Mouse (Mus musculus) olfactory bulb, adult 2 months (tissue): ENCODE data around the gene Nkiras1.

Experiments
- CTCF ChIP-seq: fragments of 200-500 bp; IDR thresholded peaks from 2 replicates; pipeline ENCODE4 v1.5.1; 2012; ENCODE audit warnings: low read depth, mild to moderate bottlenecking, low read length, moderate library complexity; ENCODE audit not compliant: insufficient read depth
- POLR2A ChIP-seq: fragments of 200-500 bp; IDR thresholded peaks from 2 replicates; pipeline ENCODE4 v1.6.1; 2012; ENCODE audit warnings: mild to moderate bottlenecking, low read depth, low read length, moderate library complexity; ENCODE audit not compliant: insufficient read depth

DNA sequence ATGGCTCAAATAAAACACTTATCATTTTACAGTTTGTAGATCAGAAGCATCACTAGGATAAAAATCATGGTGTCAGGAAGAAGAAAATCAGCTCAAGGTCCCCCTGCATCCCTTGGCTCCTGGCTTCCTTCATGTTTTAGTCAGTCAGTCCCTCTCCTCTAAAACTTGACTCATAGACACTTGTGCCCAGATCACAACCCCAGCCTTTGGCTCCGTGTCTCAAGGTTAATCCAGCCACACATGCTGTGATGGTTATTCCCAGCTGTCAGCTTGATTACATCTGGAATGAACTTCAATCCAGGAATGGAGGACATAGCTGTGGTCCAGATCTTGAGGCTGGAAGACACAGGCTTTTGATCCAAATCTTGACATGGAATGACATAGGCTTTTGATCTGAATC is 3.6 kb downstream of the Nkiras1 start:
- TF ChIP-seq CTCF (no peak), POLR2A (no peak)
